Mouse (Mus musculus): Measurements from ENCODE around the gene Fam166b. TPM values are rescaled to one million over a fixed set of nuclear protein-coding genes. Genes with fewer than 3 reads are reported as not detected.

Fam166b gene
- total RNA-seq, 2 experiments from 2014 or later, result 0.54 to 0.81 TPM

DNA sequence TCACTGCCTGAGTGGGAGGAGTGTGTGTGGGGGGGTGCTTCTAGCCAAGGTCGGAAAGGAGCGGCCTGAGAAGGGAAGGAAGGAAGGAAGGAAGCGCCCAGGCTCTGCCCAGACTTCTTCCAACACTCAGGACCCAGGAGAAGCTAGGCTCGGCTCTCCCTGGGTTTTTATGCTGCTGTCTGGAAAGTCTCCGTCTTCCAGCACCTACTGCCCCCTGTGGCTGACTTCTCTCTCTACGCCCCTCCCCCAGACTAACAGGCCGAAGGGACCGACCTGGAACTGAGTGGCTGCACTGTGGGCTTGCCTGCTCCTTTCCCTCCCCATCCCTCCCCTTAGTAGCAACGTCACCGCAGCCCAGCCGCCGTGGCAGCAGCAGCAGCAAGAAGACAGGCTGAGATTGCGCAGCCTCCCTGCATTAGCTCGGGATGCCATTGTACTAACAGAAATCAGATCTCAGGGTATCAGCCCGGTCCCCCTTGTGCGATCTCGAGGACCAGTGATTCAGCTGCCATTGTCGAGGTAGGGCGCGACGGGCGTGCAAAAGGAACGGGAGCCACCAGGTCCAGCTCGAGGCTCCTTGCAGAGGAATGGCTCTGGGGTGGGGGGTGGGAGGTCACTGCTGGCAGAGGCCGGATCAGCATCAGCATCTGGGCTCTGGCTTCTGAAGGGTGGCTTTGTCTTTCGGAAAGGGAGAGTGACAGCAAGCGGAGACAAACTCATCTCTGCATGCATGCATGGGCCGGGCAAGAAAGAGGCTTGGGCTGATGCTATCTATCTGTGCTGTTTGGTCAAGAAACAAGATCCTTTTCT lies 22.6 kb downstream of the Fam166b start:
- peak; percentile 64 to 77 for DNase-seq (ENCODE audit: low spot score in 2 of 2)

DNA sequence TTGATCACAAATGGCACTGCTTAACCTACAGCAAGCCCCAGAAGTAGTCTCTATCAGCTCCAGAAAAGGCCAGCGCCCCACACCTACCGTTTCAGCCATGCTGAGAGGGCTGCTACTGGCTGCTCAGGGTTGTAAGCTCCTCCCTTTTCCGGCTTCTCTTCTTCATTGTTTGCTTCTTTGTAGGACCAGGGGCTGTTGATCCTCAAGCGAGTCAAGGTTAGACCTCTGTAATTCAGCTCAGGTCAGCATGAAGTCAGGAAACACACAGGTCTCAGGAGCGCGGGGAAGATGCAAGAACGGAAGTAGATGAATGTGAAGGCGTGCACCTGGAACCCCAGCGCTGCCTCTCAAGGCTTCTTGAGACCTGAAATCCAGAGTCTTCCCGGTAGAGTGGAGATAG lies 24.2 kb downstream of the Fam166b start:
- no peak for DNase-seq (ENCODE audit: low spot score in 2 of 2)

DNA sequence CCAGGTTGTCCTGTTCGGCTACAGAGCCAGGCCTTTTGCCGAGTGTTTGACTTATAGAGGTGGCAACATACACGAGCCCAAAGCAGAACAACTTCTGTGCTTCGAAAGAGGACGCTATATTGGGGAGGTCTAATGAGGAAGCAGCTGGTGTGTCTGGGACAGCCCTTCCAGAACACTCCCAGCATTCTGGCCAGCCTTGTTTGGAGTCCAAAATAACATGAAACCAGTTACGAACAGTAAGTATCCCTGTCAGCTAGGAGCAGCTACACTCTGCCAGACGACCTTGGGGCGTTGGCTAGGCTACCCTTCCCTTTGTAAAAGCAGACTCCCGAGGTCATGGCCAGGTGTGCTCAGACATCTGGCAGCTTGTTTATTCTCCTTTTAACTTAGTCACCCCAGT lies 26.7 kb downstream of the Fam166b start:
- DNase-seq (ENCODE audit: low spot score in 2 of 2), result no peak

DNA sequence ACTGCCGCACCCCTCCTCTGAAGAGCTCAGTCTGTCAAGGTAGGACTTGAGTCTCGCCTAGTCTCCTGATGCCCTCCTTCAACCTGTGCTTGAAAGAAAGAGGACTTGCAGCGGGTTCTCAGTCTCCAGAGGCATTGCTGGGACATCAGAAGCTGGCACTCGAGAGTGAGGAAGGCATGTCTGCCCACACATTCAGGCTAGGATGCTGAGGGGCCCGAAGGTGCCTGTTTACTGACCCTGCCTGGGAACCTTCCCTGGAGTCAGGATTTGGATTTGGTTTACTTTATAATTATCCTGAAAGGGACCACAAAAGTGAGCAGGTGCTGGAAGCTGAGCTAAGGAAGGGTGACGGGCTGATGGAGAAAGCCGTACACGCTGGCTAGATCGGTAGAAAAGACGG lies 27.4 kb downstream of the Fam166b start:
- DNase-seq (ENCODE audit: low spot score in 2 of 2), result no peak

DNA sequence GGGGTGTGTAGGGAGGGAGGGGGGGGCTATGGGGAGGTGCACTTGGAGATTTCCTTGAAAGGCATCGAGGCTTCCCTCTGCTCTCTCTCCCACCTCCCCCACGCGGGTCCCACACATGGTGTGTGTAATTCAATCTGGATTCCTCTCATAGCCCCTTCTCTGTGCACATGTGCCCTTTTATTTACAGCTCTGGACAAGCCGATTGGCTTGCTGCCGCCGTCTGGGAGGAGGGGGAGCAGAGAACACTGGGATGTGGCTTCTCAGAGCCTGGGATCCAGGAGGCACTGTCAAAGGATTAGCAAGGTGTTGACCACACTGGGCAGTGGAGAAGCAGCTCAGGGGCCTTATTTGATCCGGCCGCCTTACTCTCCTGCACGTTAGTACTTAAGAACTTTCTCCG lies 28.0 kb downstream of the Fam166b start:
- DNase-seq (ENCODE audit: low spot score in 2 of 2), result no peak

DNA sequence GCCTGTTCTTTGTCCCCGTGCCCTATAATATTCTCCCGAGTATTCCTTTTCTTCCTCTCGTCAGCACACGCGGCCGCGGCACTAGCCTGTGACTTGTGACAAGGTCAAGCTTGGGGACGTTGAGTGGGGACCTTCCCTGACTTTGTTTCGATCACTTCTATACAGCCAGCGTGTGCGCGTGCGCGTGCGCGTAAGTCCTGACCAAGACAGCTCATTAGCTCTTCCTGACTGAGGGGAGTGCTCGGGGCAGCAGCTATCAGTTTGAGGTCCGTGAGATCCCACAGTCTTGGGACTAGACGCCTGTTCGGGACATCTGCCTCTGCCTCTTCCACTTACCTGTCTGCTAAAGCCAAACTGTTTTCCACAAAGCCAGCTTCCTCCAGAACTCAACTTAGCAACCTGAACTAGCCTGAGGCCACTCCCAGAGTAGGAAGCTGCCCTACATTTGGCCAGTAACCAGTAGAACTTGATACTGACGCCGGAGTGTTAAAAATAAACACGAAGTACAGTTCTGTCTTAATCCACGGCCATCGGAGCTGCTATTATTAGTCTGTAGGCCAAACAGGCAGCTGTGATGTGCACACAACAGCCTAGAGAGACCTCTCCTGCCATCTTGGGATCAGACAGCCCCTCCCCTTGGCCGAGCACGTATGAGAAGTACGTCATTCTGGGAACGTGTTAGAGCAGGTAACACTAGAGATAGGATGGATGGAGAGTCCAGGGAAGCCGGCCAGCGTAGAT lies 29.4 kb downstream of the Fam166b start:
- no peak for DNase-seq (ENCODE audit: low spot score in 2 of 2)

DNA sequence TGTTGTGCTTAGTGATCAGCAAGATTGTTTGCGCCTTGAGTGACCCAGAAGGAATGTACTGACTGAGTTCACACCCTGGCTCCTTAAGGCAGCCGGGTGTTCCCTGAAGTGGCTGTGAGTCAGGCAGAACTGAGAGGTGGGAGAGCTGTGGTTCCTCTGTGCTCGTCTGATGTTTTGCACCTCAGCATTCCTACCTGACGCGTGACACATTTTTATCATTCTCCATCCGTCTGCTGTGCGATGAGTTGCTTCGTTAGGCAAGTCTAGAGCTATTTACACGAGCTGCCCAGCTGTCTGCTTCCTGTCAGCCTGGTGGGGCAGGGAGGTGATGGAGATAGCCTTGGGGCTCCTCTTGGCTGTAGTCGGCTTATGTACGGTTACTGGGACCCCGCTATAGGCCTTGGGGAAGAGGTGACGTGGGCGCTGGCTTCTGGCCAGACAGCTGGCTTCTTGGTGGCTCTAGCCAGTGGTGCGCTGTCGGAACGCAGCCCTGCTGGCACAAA lies 30.1 kb downstream of the Fam166b start:
- peak in 1 of 2 experiments; percentile 53 for DNase-seq (ENCODE audit: low spot score in 2 of 2)

DNA sequence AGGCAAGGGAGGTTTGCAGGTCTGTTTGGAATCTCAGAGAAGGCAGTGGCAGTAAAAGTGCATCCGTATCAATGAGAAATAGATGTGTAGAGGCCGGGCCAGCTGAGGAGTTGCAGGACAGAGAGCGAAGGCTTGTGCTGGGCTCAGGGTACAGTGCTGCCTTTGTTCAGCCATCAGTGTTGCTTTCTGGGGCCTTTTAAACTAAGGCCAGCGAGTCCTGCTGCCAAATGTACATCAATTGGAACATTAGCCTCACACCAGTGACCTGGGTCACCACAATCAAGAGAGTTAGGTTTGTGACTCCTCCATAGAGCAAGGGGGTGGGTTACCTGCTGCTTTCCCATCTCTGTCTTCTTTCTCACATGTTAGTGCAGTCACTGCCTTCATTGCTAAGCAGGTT lies 30.9 kb downstream of the Fam166b start:
- DNase-seq (ENCODE audit: low spot score in 2 of 2), result no peak

DNA sequence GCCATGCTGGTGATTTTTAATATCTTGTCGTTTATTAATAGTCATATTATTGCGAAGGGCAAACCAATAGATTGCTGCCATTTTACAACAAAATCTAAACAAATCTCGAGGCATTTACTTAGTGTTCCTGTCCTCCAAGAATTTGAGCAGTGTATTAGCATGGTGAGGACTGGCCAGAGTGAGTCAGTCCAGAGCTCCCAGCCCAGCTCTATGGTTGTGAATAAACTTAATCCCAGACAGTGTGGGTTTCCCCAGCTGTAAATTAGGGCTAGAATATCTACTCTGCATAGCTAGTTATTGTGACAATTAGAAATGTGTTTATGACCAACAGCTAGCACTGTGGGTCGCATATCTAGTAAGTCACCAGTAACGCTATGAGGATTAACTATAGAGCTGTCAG lies 32.6 kb downstream of the Fam166b start:
- DNase-seq (ENCODE audit: low spot score in 2 of 2), result no peak

DNA sequence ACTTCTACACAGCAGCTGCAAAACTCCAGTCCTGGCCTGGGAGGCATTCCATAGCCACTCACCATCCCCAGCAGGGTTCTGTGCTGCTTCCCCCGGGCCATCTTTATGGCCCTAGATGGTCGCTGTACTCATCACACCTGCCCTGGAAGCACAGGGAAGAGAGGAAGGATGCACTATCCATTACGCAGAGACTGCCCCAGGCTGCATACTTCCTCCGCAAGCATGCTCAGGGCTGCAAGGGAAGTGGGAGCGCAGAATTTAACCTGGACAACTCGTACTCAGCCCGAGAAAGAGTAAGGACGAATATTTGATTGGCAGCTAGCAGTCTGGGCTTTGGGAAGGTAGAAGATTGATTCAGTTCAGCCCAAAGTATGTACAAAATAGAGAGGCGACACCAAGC lies 33.1 kb downstream of the Fam166b start:
- no peak for DNase-seq (ENCODE audit: low spot score in 2 of 2)

DNA sequence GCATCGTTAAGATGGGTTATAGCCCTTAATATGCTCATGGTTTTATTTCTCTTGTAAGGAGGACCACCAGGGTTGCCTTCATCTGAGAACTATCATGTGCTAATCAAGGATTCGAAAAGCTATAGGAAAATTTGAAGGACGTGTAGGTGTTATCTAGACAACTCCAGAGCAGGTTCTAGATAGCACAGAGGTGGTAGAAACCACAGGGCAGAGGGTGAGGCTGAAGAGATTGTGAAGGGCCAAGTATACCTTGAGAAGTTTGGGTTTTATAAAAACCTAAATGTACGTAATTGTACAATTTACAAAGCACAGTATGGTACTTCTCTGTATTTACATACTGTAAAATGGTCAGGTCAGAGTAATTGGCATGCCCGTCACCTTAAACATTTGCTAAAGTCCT lies 33.8 kb downstream of the Fam166b start:
- no peak for DNase-seq (ENCODE audit: low spot score in 2 of 2)

DNA sequence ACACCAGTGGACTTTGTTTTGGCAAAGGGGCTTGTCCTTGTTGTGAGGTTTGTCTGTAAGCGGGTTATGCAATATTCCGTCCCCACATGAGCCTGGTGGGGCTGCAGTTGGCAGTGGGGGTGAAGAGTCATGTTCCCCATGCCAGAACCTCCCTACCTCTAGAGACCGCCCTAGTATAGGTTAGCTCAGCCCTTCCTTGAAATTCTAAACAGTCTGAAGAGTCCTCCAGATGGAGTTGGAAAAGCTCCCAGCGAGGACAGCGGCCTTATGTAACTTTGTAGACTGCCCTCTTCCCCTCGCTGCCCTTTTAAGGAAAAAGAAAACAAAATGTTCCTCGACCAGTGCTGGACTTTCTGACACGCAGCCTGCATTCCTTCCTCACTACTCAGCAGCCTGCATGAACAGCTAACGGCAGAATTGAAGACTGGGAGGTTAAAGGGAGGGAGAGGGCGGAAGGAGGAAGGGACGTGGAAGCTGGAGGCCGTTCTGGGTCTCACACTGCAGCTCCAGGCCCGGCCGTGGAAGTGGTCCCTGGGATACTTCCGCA lies 34.5 kb downstream of the Fam166b start:
- DNase-seq (ENCODE audit: low spot score in 2 of 2), result no peak

DNA sequence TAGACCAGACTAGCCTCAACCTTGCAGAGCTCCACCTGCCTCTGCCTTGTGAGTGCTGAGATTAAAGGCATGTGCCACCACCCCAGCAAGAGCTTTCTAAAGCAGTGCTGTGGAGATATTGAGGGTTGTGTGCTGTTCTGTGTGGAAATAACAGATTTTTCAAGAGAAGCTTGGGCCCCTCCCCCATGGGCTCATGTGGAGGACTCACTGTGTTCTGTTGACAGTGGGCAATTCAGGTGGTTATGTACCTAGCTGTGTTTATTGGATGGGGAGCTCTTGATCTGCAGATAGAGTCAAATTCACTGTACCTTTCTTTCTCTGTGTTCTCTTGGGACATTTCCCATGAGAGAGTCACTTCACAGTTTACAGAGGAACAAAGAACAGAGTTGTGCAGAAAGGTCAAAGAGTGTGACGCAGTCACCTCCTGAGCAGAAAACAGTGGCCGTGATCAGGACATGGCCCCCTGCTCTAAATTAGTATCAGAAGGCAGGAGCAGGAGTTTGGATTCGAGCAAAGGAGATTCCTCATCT lies 37.3 kb downstream of the Fam166b start:
- DNase-seq (ENCODE audit: low spot score in 2 of 2), result no peak

DNA sequence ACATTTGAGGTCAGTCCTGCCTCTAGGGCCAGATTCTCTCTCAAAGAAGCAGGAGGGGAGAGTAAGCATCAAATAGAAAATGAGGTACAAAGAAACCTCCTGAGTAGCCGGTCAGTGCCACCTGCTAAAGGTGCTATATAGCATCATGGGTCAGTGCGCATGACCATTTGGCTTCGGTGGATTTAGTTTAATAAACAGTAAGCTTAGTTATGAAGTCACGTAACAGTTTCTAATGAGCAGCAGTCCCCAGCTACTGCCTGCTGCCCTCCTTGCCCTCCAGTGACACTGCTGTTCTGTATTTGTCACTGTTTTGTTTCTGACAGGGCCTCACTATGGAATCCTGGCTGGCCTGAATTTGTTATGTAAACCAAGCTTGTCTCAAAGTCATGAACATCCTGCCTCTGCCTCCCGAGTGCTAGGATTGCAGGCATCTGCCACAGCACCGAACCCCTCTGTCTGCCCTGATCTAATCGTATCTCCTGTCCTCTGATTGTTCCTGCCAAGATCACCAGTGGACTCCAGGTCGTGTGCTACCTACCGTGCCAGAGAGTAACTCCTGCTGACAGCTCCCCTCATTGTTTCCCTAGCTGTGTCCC lies 39.0 kb downstream of the Fam166b start:
- DNase-seq (ENCODE audit: low spot score in 2 of 2), result no peak

DNA sequence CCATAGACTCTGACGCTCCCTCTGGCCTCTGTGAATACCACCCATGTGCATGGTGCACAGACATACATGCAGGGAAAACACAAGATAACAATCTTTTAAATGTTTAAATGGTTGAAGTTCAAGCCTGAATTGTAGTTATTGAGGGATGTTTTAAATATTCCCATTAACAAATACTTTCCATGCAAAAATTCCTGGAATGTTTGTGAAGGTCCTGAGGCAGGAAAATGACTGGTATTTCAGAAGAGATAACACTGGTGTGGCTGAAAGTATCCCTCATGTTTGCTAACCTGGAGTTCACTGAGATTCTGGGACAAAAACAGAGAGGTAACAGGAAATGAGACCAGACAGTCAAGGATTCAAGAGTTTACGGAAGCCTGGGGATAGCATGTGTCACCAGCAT lies 39.5 kb downstream of the Fam166b start:
- DNase-seq (ENCODE audit: low spot score in 2 of 2), result no peak

DNA sequence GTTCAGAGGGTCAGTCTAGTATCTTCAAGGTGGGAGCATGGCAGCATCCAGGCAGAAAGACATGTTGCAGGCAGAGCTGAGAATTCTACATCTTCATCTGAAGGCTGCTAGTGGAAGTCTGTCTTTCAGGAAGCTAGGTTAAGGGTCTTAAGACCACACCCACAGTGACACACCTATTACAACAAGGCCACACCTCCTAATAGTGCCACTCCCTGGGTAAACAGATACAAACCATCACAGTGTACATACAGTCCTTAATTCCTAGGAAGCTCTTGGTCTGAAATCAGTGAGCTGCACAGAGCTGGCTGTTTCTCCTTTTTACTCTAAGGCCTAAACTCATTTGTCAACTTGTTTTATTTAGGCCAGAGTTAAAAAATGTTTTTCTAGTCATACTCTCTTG lies 42.0 kb downstream of the Fam166b start:
- DNase-seq (ENCODE audit: low spot score in 2 of 2), result no peak

DNA sequence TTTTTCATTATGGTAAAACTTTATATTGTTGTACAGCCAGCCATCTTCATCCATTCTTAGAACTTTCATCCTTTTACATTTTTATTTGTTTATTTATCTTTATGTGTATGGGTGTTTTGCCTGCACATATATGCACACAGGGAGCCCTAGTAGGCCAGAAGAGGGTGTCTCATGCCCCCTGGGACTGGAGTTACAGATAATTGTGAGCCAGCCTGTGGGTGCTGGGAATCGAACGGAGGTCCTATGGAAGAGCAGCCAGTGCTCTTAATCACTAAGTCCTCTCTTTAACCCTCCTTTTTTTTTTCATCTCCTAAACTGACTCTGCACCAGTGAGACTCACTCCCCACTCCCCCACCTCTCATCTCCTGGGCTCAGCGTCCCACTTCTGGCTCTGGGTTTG lies 44.4 kb downstream of the Fam166b start:
- no peak for DNase-seq (ENCODE audit: low spot score in 2 of 2)

DNA sequence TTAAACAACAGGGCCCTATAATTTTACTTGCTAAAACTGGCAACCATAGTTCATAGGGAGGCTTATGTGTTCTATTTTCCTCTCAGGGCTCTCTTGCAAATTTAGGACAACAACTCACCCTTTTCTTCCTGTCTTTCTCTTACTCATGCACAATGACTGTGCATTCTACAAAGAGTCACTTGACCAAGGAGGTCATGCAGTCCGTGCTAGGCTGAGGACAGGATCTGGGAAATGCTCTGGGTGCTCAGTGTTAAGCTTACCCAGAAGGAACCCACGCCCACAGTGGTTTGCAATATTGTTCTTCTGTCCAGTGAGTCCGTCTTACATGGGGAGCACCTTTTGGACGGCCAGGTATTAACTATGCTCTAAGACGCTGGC lies 44.9 kb downstream of the Fam166b start:
- DNase-seq (ENCODE audit: low spot score in 2 of 2), result no peak

DNA sequence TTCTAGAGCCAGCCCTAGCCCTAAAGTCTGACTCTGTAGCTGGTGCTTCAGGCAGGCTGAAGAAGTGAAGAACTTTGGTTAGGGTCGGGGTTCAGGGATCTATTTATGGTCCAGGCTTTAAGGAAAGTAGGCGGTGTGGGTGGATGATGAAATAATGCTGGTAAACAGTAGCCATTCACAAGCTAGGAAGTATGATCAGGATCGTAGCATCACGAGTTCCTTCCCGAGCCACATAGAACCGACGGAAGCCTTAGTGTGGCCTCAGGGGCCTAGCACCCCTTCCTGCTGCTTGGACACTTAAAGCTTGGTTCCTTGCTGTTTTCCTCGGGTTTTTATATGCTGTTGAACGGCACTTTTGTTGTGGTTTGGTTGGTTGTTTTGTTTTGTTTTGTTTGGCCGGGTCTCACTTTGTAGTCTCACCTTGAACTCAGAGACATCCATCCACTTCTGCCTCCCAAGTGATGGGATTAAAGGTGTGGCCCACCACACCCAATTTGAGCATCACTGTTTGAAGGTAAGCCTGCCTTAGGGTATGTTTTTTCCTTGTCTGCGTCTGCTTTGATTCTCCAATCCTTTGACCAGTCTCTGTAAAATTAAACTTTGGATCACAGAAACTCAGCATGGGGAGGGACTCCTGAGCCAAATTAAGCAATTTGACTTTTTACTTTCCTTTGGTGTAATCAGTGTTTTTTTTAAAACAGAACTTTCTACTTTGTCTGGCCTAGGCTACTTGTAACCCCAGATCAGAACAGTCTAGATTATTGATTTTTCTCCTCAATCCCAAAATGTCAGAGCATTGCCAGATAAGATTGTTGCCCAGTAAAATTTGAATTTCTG lies 45.5 kb downstream of the Fam166b start:
- DNase-seq (ENCODE audit: low spot score in 2 of 2), result no peak

DNA sequence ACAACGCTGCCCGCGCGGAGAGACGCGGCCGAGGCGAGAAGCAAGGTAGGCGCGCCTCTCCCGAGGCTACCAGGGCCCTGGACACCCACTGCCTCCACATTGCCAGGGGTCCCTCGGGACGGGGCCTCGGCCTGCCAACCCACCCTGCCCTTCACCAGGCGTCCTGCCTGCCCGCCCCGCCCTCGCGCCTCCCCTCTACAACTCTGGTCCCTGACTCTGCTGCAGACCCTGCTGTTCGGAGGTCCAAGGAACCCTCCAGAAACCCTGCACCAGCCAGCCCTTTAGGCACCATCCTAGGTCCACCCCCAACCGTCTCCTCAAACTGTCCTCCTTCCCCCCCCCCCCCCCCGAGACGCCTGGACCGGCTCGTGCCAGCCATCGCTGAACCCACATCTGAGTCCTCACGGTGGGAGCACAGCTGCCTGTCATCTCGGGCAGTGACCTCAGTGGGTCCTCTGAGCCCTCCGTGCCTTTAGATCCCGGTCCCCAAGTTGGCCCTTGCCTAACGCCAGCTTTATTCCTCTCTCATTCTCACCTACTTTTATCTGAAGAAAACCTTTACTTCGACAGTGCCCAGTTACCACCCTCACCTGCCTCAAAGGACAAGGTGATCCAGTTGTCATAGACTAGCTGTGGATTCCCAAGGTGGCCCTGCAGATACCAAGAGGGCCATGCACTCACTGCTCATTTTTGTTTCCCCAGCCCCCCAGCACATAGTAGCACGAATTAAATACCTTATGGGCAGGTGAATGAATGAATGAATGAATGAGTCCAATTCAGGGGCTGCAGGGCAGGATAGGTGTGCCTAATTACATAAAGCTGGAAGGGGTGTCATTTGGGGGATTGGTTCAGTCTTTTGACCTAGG lies 46.5 kb downstream of the Fam166b start:
- no peak for DNase-seq (ENCODE audit: low spot score in 2 of 2)
